Mouse (Mus musculus): ENCODE measurements around the gene Tie1. TPM values are rescaled to one million over a fixed set of nuclear protein-coding genes. Genes with fewer than 3 reads are reported as not detected.

The Tie1 gene
- polyA plus RNA-seq, 1 experiment, result 11.7 TPM

GRCm38 (mm10) chr4:118527335-118527681, 37.4 kb upstream of the Tie1 start:
- H3K4me3 ChIP-seq (ENCODE audit: control insufficient read depth, insufficient read depth, low read length), result no peak overlapping the region
- 72% methylated on average over 5 of the region's 5 CpGs for WGBS

GRCm38 (mm10) chr4:118526408-118527334, 36.8 kb upstream of the Tie1 start, which contains the start of gene 2610528J11Rik:
2610528J11Rik (plus strand) TSS chr4:118526999.
- TF ChIP-seq POLR2A (IDR thresholded peaks at IDR 0.05; ENCODE audit: control insufficient read depth, extremely low read depth, insufficient read depth, low read length, poor library complexity) (no peak), CTCF (IDR thresholded peaks at IDR 0.05; ENCODE audit: borderline replicate concordance, control insufficient read depth, extremely low read depth, insufficient read depth, low read length, poor library complexity) (no peak)
- Histone ChIP-seq H3K27me3 (ENCODE audit: control insufficient read depth, insufficient read depth, low read length) (no peaks in the 10 kb centered on the region), H3K36me3 (ENCODE audit: control insufficient read depth, insufficient read depth, low read length) (no peaks in the 10 kb centered on the region), H3K4me1 (replicated peaks; ENCODE audit: control insufficient read depth, insufficient read depth, low read length) (no peaks in the 10 kb centered on the region), H3K4me3 (ENCODE audit: control insufficient read depth, insufficient read depth, low read length) (no peak within 1 kb of the TSS), H3K27ac (ENCODE audit: control insufficient read depth, insufficient read depth, low read length) (no peak within 1 kb of the TSS)
- no peak for DNase-seq
- WGBS, result 87% methylated on average over 17 of the region's 17 CpGs

More at GRCm38 (mm10) chr4:118527335-118527681, 37.4 kb upstream of the Tie1 start:
- H3K27ac ChIP-seq (ENCODE audit: control insufficient read depth, insufficient read depth, low read length), result no peak overlapping the region
- peak; percentile 9 for DNase-seq
- H3K4me1 ChIP-seq (replicated peaks; ENCODE audit: control insufficient read depth, insufficient read depth, low read length), result no peaks in the 10 kb centered on the region
- no peaks in the 10 kb centered on the region for H3K27me3 ChIP-seq (ENCODE audit: control insufficient read depth, insufficient read depth, low read length)
- TF ChIP-seq CTCF (IDR thresholded peaks at IDR 0.05; ENCODE audit: borderline replicate concordance, control insufficient read depth, extremely low read depth, insufficient read depth, low read length, poor library complexity) (no peak), POLR2A (IDR thresholded peaks at IDR 0.05; ENCODE audit: control insufficient read depth, extremely low read depth, insufficient read depth, low read length, poor library complexity) (no peak)
- no peaks in the 10 kb centered on the region for H3K36me3 ChIP-seq (ENCODE audit: control insufficient read depth, insufficient read depth, low read length)

- Histone ChIP-seq H3K27ac (ENCODE audit: control insufficient read depth, insufficient read depth, low read length) (no peak overlapping the region), H3K4me1 (replicated peaks; ENCODE audit: control insufficient read depth, insufficient read depth, low read length) (no peaks in the 10 kb centered on the region), H3K36me3 (ENCODE audit: control insufficient read depth, insufficient read depth, low read length) (no peaks in the 10 kb centered on the region), H3K4me3 (ENCODE audit: control insufficient read depth, insufficient read depth, low read length) (no peak overlapping the region), H3K27me3 (ENCODE audit: control insufficient read depth, insufficient read depth, low read length) (no peaks in the 10 kb centered on the region)
- DNase-seq, result no peak
- WGBS, result 49% methylated on average over 3 of the region's 3 CpGs
- no peak for TF ChIP-seq CTCF (IDR thresholded peaks at IDR 0.05; ENCODE audit: borderline replicate concordance, control insufficient read depth, extremely low read depth, insufficient read depth, low read length, poor library complexity)
- TF ChIP-seq POLR2A (IDR thresholded peaks at IDR 0.05; ENCODE audit: control insufficient read depth, extremely low read depth, insufficient read depth, low read length, poor library complexity), result no peak
Observed at GRCm38 (mm10) chr4:118525779-118526178, 35.9 kb upstream of the Tie1 start.

- no peaks in the 10 kb centered on the region for H3K27me3 ChIP-seq (ENCODE audit: control insufficient read depth, insufficient read depth, low read length)
- 90% methylated on average over 7 of the region's 7 CpGs for WGBS
- no peak overlapping the region for H3K4me3 ChIP-seq (ENCODE audit: control insufficient read depth, insufficient read depth, low read length)
- DNase-seq, result no peak
- H3K36me3 ChIP-seq (ENCODE audit: control insufficient read depth, insufficient read depth, low read length), result no peaks in the 10 kb centered on the region
- no peaks in the 10 kb centered on the region for H3K4me1 ChIP-seq (replicated peaks; ENCODE audit: control insufficient read depth, insufficient read depth, low read length)
- no peak overlapping the region for H3K27ac ChIP-seq (ENCODE audit: control insufficient read depth, insufficient read depth, low read length)
- TF ChIP-seq POLR2A (IDR thresholded peaks at IDR 0.05; ENCODE audit: control insufficient read depth, extremely low read depth, insufficient read depth, low read length, poor library complexity) (no peak), CTCF (IDR thresholded peaks at IDR 0.05; ENCODE audit: borderline replicate concordance, control insufficient read depth, extremely low read depth, insufficient read depth, low read length, poor library complexity) (no peak)
Observed at GRCm38 (mm10) chr4:118523976-118524375, 34.1 kb upstream of the Tie1 start.

- Histone ChIP-seq H3K4me3 (ENCODE audit: control insufficient read depth, insufficient read depth, low read length) (no peak overlapping the region), H3K36me3 (ENCODE audit: control insufficient read depth, insufficient read depth, low read length) (no peaks in the 10 kb centered on the region), H3K27me3 (ENCODE audit: control insufficient read depth, insufficient read depth, low read length) (no peaks in the 10 kb centered on the region), H3K4me1 (replicated peaks; ENCODE audit: control insufficient read depth, insufficient read depth, low read length) (no peaks in the 10 kb centered on the region), H3K27ac (ENCODE audit: control insufficient read depth, insufficient read depth, low read length) (no peak overlapping the region)
- TF ChIP-seq CTCF (IDR thresholded peaks at IDR 0.05; ENCODE audit: borderline replicate concordance, control insufficient read depth, extremely low read depth, insufficient read depth, low read length, poor library complexity) (no peak), POLR2A (IDR thresholded peaks at IDR 0.05; ENCODE audit: control insufficient read depth, extremely low read depth, insufficient read depth, low read length, poor library complexity) (no peak)
- DNase-seq, result no peak
- 90% methylated on average over 7 of the region's 7 CpGs for WGBS
Observed at GRCm38 (mm10) chr4:118522248-118522647, 32.4 kb upstream of the Tie1 start.

- Histone ChIP-seq H3K27ac (ENCODE audit: control insufficient read depth, insufficient read depth, low read length) (no peak overlapping the region), H3K36me3 (ENCODE audit: control insufficient read depth, insufficient read depth, low read length) (no peaks in the 10 kb centered on the region), H3K4me1 (replicated peaks; ENCODE audit: control insufficient read depth, insufficient read depth, low read length) (no peaks in the 10 kb centered on the region), H3K4me3 (ENCODE audit: control insufficient read depth, insufficient read depth, low read length) (no peak overlapping the region), H3K27me3 (ENCODE audit: control insufficient read depth, insufficient read depth, low read length) (no peaks in the 10 kb centered on the region)
- TF ChIP-seq CTCF (IDR thresholded peaks at IDR 0.05; ENCODE audit: borderline replicate concordance, control insufficient read depth, extremely low read depth, insufficient read depth, low read length, poor library complexity), result no peak
- TF ChIP-seq POLR2A (IDR thresholded peaks at IDR 0.05; ENCODE audit: control insufficient read depth, extremely low read depth, insufficient read depth, low read length, poor library complexity), result no peak
- 37% methylated on average over 5 of the region's 5 CpGs for WGBS
- DNase-seq, result no peak
Observed at GRCm38 (mm10) chr4:118518208-118518607, 28.3 kb upstream of the Tie1 start.

Data from thymus, adult 2 months (tissue).